Mouse (Mus musculus) liver, postnatal 0 days (tissue): ENCODE measurements around the gene Kcnj16. TPM values are rescaled to one million over a fixed set of nuclear protein-coding genes. Genes with fewer than 3 reads are reported as not detected.

ENCODE experiments used
- ATAC-seq: fragments of 200-750 bp; cut with Nextera tagmentation; 2 replicates; pipeline ENCODE4 v1.8.0; 2017; ENCODE audit warnings: mild to moderate bottlenecking, moderate library complexity
- DNase-seq: peaks from one replicate; pipeline ENCODE4 v3.0.0-alpha.2; 2016
- H3K27ac ChIP-seq: fragments of 300-500 bp; sonication (generic); 2 replicates; pipeline ENCODE4 v1.5.1; 2014; ENCODE audit warnings: antibody characterized with exemption, moderate library complexity, mild to moderate bottlenecking, low read depth
- H3K27me3 ChIP-seq: fragments of 300-500 bp; sonication (generic); 2 replicates; pipeline ENCODE4 v1.6.1; 2014; ENCODE audit warnings: low read length, control low read depth, mixed read lengths; ENCODE audit not compliant: insufficient read depth
- H3K36me3 ChIP-seq: fragments of 300-500 bp; sonication (generic); replicated peaks from 2 replicates; pipeline ENCODE4 v1.6.1; 2014; ENCODE audit warnings: mild to moderate bottlenecking, control low read depth, low read length, moderate library complexity, mixed read lengths; ENCODE audit not compliant: insufficient read depth
- H3K4me1 ChIP-seq: fragments of 300-500 bp; sonication (generic); 2 replicates; pipeline ENCODE4 v1.6.1; 2014; ENCODE audit warnings: antibody characterized with exemption, mild to moderate bottlenecking, control low read depth; ENCODE audit not compliant: insufficient read depth
- H3K4me2 ChIP-seq: fragments of 300-500 bp; sonication (generic); 2 replicates; pipeline ENCODE4 v1.6.1; 2014; ENCODE audit warnings: low read depth, mild to moderate bottlenecking, low read length, moderate library complexity, mixed read lengths
- H3K4me3 ChIP-seq: fragments of 300-500 bp; sonication (generic); 2 replicates; pipeline ENCODE4 v1.5.1; 2014; ENCODE audit warnings: low read depth, low read length
- H3K9ac ChIP-seq: fragments of 300-500 bp; sonication (generic); replicated peaks from 2 replicates; pipeline ENCODE4 v1.6.1; 2014; ENCODE audit warnings: mild to moderate bottlenecking, moderate library complexity
- H3K9me3 ChIP-seq: fragments of 300-500 bp; sonication (generic); 2 replicates; pipeline ENCODE4 v1.6.1; 2016; ENCODE audit warnings: mild to moderate bottlenecking, control low read depth, low read length, mixed read lengths
- CTCF ChIP-seq: sonication (generic); IDR thresholded peaks from 2 replicates; pipeline ENCODE4 v1.5.1; 2016; ENCODE audit warnings: antibody characterized with exemption, low read depth
- EP300 ChIP-seq: IDR thresholded peaks from 2 replicates; pipeline ENCODE4 v1.6.1; 2016; ENCODE audit warnings: antibody characterized with exemption, low read depth, mild to moderate bottlenecking
- WGBS: fragments of 180-500 bp; shearing (Covaris S2); extraction: QIAGEN DNeasy Blood & Tissue Kit; methylation state at CpG from one replicate; pipeline ENCODE4 v1.1.7; 2014; ENCODE audit not compliant: insufficient replicate concordance; 5-methylcytosine and 5-hydroxymethylcytosine counted together
- polyA plus RNA-seq: library from polyadenylated mRNA; unstranded; fragments of >200 nt; fragmentation: Nextera tagmentation; extraction: Ambion mirVana; gene quantifications from 2 replicates; pipeline ENCODE4 v1.2.1, GENCODE M21; 2015

Kcnj16 gene
- polyA plus RNA-seq, 1 experiment from 2014 or later = 0.52 TPM

GRCm38 (mm10) chr11:111042175-111042574 is 74.3 kb downstream of the Kcnj16 start:
- WGBS = 36% methylated on average over 5 of the region's 5 CpGs
- Histone ChIP-seq H3K9ac (no peak overlapping the region), H3K4me2 (no peak overlapping the region), H3K36me3 (no peaks in the 10 kb centered on the region), H3K4me3 (no peak overlapping the region), H3K27ac (no peak overlapping the region), H3K27me3 (no peaks in the 10 kb centered on the region), H3K9me3 (no peaks in the 10 kb centered on the region), H3K4me1 (no peaks in the 10 kb centered on the region)
- peak; percentile 70 for TF ChIP-seq CTCF
- TF ChIP-seq EP300 = no peak
- ATAC-seq (no peak), DNase-seq (peak; percentile 18)

GRCm38 (mm10) chr11:111043298-111043697 is 75.5 kb downstream of the Kcnj16 start:
- H3K27me3 ChIP-seq = no peaks in the 10 kb centered on the region
- H3K27ac ChIP-seq = no peak overlapping the region
- ATAC-seq = no peak
- no peak overlapping the region for H3K4me2 ChIP-seq
- H3K4me1 ChIP-seq = no peaks in the 10 kb centered on the region
- 75% methylated on average over 4 of the region's 4 CpGs for WGBS
- no peak overlapping the region for H3K4me3 ChIP-seq
- TF ChIP-seq CTCF (no peak), EP300 (no peak)
- H3K9ac ChIP-seq = no peak overlapping the region
- no peak for DNase-seq
- H3K9me3 ChIP-seq = no peaks in the 10 kb centered on the region
- no peaks in the 10 kb centered on the region for H3K36me3 ChIP-seq

GRCm38 (mm10) chr11:111054252-111054651 is 86.4 kb downstream of the Kcnj16 start:
- Histone ChIP-seq H3K4me3 (no peak overlapping the region), H3K9me3 (no peaks in the 10 kb centered on the region), H3K4me1 (no peaks in the 10 kb centered on the region), H3K9ac (no peak overlapping the region), H3K27me3 (no peaks in the 10 kb centered on the region), H3K4me2 (no peak overlapping the region), H3K27ac (no peak overlapping the region), H3K36me3 (no peaks in the 10 kb centered on the region)
- ATAC-seq (no peak), DNase-seq (no peak)
- TF ChIP-seq CTCF = no peak
- TF ChIP-seq EP300 = no peak
- 60% methylated on average over 3 of the region's 3 CpGs for WGBS

GRCm38 (mm10) chr11:111054854-111055822 is 87.3 kb downstream of the Kcnj16 start:
- Histone ChIP-seq H3K27me3 (no peaks in the 10 kb centered on the region), H3K4me3 (no peak overlapping the region), H3K27ac (no peak overlapping the region), H3K4me2 (no peak overlapping the region), H3K9ac (no peak overlapping the region), H3K4me1 (no peaks in the 10 kb centered on the region), H3K36me3 (no peaks in the 10 kb centered on the region), H3K9me3 (no peaks in the 10 kb centered on the region)
- ATAC-seq (no peak), DNase-seq (no peak)
- TF ChIP-seq EP300 = no peak
- TF ChIP-seq CTCF = no peak
- WGBS = 68% methylated on average over 8 of the region's 8 CpGs

GRCm38 (mm10) chr11:111056030-111056429 is 88.2 kb downstream of the Kcnj16 start:
- ATAC-seq = no peak
- WGBS = 53% methylated on average over 13 of the region's 13 CpGs

GRCm38 (mm10) chr11:111057435-111057834 is 89.6 kb downstream of the Kcnj16 start:
- no peak for TF ChIP-seq EP300
- 83% methylated on average over 4 of the region's 4 CpGs for WGBS

More at GRCm38 (mm10) chr11:111056030-111056429, 88.2 kb downstream of the Kcnj16 start:
- Histone ChIP-seq H3K9ac (no peak overlapping the region), H3K27ac (no peak overlapping the region), H3K4me1 (no peaks in the 10 kb centered on the region), H3K27me3 (no peaks in the 10 kb centered on the region), H3K9me3 (no peaks in the 10 kb centered on the region), H3K4me3 (no peak overlapping the region), H3K4me2 (no peak overlapping the region), H3K36me3 (no peaks in the 10 kb centered on the region)
- DNase-seq = no peak
- no peak for TF ChIP-seq EP300
- TF ChIP-seq CTCF = no peak

More at GRCm38 (mm10) chr11:111057435-111057834, 89.6 kb downstream of the Kcnj16 start:
- no peak overlapping the region for H3K9ac ChIP-seq
- H3K36me3 ChIP-seq = no peaks in the 10 kb centered on the region
- no peaks in the 10 kb centered on the region for H3K27me3 ChIP-seq
- no peaks in the 10 kb centered on the region for H3K4me1 ChIP-seq
- H3K4me2 ChIP-seq = no peak overlapping the region
- DNase-seq (no peak), ATAC-seq (no peak)
- H3K9me3 ChIP-seq = no peaks in the 10 kb centered on the region
- no peak overlapping the region for H3K4me3 ChIP-seq
- H3K27ac ChIP-seq = no peak overlapping the region
